Mouse (Mus musculus) intestine, postnatal 0 days (tissue): ENCODE data around the gene Blmh. TPM values are rescaled to one million over a fixed set of nuclear protein-coding genes. Genes with fewer than 3 reads are reported as not detected.
"Not testable (repeated sequence)": the region's sequence is repeated elsewhere in the genome, so short reads cannot be mapped to it uniquely, and the experiment has no call there.

Experiments used
- ATAC-seq: fragments of 200-750 bp; cut with Nextera tagmentation; 2 replicates; pipeline ENCODE4 v1.8.0; 2017; ENCODE audit warnings: mild to moderate bottlenecking, moderate TSS enrichment, moderate library complexity
- H3K27ac ChIP-seq: fragments of 300-500 bp; sonication (generic); 2 replicates; pipeline ENCODE4 v1.5.1; 2014; ENCODE audit warnings: mild to moderate bottlenecking, low read depth, low read length, moderate library complexity
- H3K27me3 ChIP-seq: fragments of 300-500 bp; sonication (generic); replicated peaks from 2 replicates; pipeline ENCODE4 v1.6.1; 2014; ENCODE audit warnings: low read length, mixed read lengths; ENCODE audit not compliant: control insufficient read depth, insufficient read depth
- H3K36me3 ChIP-seq: fragments of 300-500 bp; sonication (generic); 2 replicates; pipeline ENCODE4 v1.6.1; 2014; ENCODE audit warnings: mild to moderate bottlenecking, moderate library complexity; ENCODE audit not compliant: control insufficient read depth, insufficient read depth
- H3K4me1 ChIP-seq: fragments of 300-500 bp; sonication (generic); replicated peaks from 2 replicates; pipeline ENCODE4 v1.6.1; 2014; ENCODE audit warnings: antibody characterized with exemption, low read length, mixed read lengths; ENCODE audit not compliant: control insufficient read depth, insufficient read depth
- H3K4me2 ChIP-seq: fragments of 300-500 bp; sonication (generic); replicated peaks from 2 replicates; pipeline ENCODE4 v1.6.1; 2014; ENCODE audit warnings: low read depth, mild to moderate bottlenecking, moderate library complexity
- H3K4me3 ChIP-seq: fragments of 300-500 bp; sonication (generic); 2 replicates; pipeline ENCODE4 v1.5.1; 2014; ENCODE audit warnings: low read depth, low read length
- H3K9ac ChIP-seq: fragments of 300-500 bp; sonication (generic); 2 replicates; pipeline ENCODE4 v1.6.1; 2014; ENCODE audit warnings: mild to moderate bottlenecking, low read depth, low read length
- H3K9me3 ChIP-seq: fragments of 300-500 bp; sonication (generic); 2 replicates; pipeline ENCODE4 v1.6.1; 2016; ENCODE audit warnings: mixed run types; ENCODE audit not compliant: control insufficient read depth
- CTCF ChIP-seq: sonication (generic); IDR thresholded peaks from 2 replicates; pipeline ENCODE4 v1.5.1; 2016; ENCODE audit warnings: low read depth, mild to moderate bottlenecking, control low read depth, antibody characterized with exemption, moderate library complexity
- WGBS: fragments of 180-500 bp; shearing (Covaris S2); extraction: QIAGEN DNeasy Blood & Tissue Kit; methylation state at CpG from one replicate; pipeline ENCODE4 v1.1.7; 2014; 5-methylcytosine and 5-hydroxymethylcytosine counted together
- polyA plus RNA-seq: library from polyadenylated mRNA; unstranded; fragments of >200 nt; fragmentation: Nextera tagmentation; extraction: Ambion mirVana; gene quantifications from 2 replicates; pipeline ENCODE4 v1.2.1, GENCODE M21; 2015

Blmh gene
- polyA plus RNA-seq, 1 experiment from 2014 or later, result 56.7 TPM

- Histone ChIP-seq H3K9me3 (no peaks in the 10 kb centered on the region), H3K4me1 (no peaks in the 10 kb centered on the region), H3K4me2 (no peak overlapping the region), H3K4me3 (no peak overlapping the region), H3K27me3 (no peaks in the 10 kb centered on the region), H3K36me3 (no peaks in the 10 kb centered on the region), H3K9ac (no peak overlapping the region), H3K27ac (no peak overlapping the region)
- ATAC-seq, result no peak
- no peak for TF ChIP-seq CTCF
- WGBS, result 53% methylated on average over 7 of the region's 7 CpGs
Observed at GRCm38 (mm10) chr11:76912055-76912395, 12.6 kb upstream of the Blmh start.

GRCm38 (mm10) chr11:76914366-76914765, 10.2 kb upstream of the Blmh start:
- Histone ChIP-seq H3K4me3 (no peak overlapping the region), H3K4me1 (no peaks in the 10 kb centered on the region), H3K27ac (no peak overlapping the region), H3K4me2 (no peak overlapping the region), H3K27me3 (no peaks in the 10 kb centered on the region), H3K9me3 (no peaks in the 10 kb centered on the region), H3K36me3 (no peaks in the 10 kb centered on the region), H3K9ac (no peak overlapping the region)
- WGBS, result 31% methylated on average over 7 of the region's 7 CpGs
- TF ChIP-seq CTCF, result no peak
- ATAC-seq, result no peak

GRCm38 (mm10) chr11:76916539-76917229, 7.9 kb upstream of the Blmh start:
- H3K27ac ChIP-seq, result peak overlapping the region; percentile 84
- no peak overlapping the region for H3K4me3 ChIP-seq
- no peaks in the 10 kb centered on the region for H3K9me3 ChIP-seq
- H3K4me2 ChIP-seq, result peak overlapping the region; percentile 30; the same call in 1 of the 2 replicates
- peak; percentile 93 for ATAC-seq
- H3K4me1 ChIP-seq, result no peaks in the 10 kb centered on the region
- no peak for TF ChIP-seq CTCF
- H3K27me3 ChIP-seq, result no peaks in the 10 kb centered on the region
- H3K36me3 ChIP-seq, result no peaks in the 10 kb centered on the region
- no peak overlapping the region for H3K9ac ChIP-seq
- 18% methylated on average over 13 of the region's 13 CpGs for WGBS

GRCm38 (mm10) chr11:76917230-76917548, 7.4 kb upstream of the Blmh start:
- Histone ChIP-seq H3K9me3 (no peaks in the 10 kb centered on the region), H3K27ac (peak overlapping the region; percentile 84), H3K4me3 (no peak overlapping the region), H3K4me1 (no peaks in the 10 kb centered on the region), H3K27me3 (no peaks in the 10 kb centered on the region), H3K9ac (no peak overlapping the region), H3K4me2 (peak overlapping the region; percentile 30; the same call in 1 of the 2 replicates), H3K36me3 (no peaks in the 10 kb centered on the region)
- WGBS, result 48% methylated on average over 3 of the region's 3 CpGs
- 0 out of 2 replicates have a peak, but pooled peaks have one; percentile 6 for ATAC-seq
- TF ChIP-seq CTCF, result no peak

- 33% methylated on average over 1 of the region's 1 CpGs for WGBS
- TF ChIP-seq CTCF, result no peak
- no peaks in the 10 kb centered on the region for H3K9me3 ChIP-seq
- peaks cover 3% of the 10 kb centered on the region; the same call in 1 of the 2 replicates for H3K4me1 ChIP-seq
- no peak overlapping the region for H3K27ac ChIP-seq
- no peak overlapping the region for H3K9ac ChIP-seq
- H3K4me2 ChIP-seq, result no peak overlapping the region
- H3K4me3 ChIP-seq, result no peak overlapping the region
- no peaks in the 10 kb centered on the region for H3K36me3 ChIP-seq
- ATAC-seq, result no peak
- no peaks in the 10 kb centered on the region for H3K27me3 ChIP-seq
Observed at GRCm38 (mm10) chr11:76920607-76921006, 4.0 kb upstream of the Blmh start.

GRCm38 (mm10) chr11:76928586-76928985, 4.0 kb downstream of the Blmh start:
- H3K4me1 ChIP-seq, H3K9me3 ChIP-seq, H3K36me3 ChIP-seq, ATAC-seq, H3K9ac ChIP-seq, H3K27ac ChIP-seq, H3K4me2 ChIP-seq, H3K27me3 ChIP-seq, H3K4me3 ChIP-seq: not testable (repeated sequence)
- WGBS, result 77% methylated on average over 8 of the region's 8 CpGs

GRCm38 (mm10) chr11:76933209-76933608, 8.6 kb downstream of the Blmh start:
- H3K4me3 ChIP-seq, result no peak overlapping the region
- no peak overlapping the region for H3K9ac ChIP-seq
- H3K27ac ChIP-seq, result no peak overlapping the region
- H3K36me3 ChIP-seq, result no peaks in the 10 kb centered on the region
- ATAC-seq, result no peak
- 74% methylated on average over 3 of the region's 3 CpGs for WGBS
- no peaks in the 10 kb centered on the region for H3K9me3 ChIP-seq
- H3K4me2 ChIP-seq, result no peak overlapping the region
- peak; percentile 29; the same call in 1 of the 2 replicates for TF ChIP-seq CTCF
- H3K4me1 ChIP-seq, result no peaks in the 10 kb centered on the region
- H3K27me3 ChIP-seq, result no peaks in the 10 kb centered on the region
